Mouse (Mus musculus): ENCODE measurements at regions not wholly inside any gene's neighbourhood (a gene's known extent, or its start where the extent isn't known, plus 50 kb on each side); places are given as distances from the start of the nearest gene placed in this dataset.

GRCm38 (mm10) chr10:7268386-7269033, 56.5 kb upstream of the Cnksr3 start:
- DNase-seq (ENCODE audit: low spot score in 2 of 2), result peak; percentile 63 to 82

DNA sequence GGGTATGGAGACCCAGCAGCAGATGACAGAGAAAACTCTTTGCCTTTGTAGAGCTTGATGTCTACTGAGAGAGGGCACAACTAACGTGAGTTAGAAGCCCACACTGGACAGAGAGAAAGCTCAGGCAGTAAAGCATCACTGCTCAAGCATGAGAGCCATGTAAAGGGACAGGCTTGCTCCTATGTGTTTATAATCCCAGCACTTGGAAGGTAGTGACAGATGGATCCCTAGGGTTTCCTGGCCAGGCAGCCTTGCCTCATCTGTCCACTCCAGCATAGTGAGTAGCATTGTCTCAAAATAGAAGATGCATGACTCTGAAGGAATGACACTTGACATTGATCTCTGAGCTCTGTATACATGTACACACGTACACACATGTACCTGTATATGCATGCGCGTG, 55.9 kb upstream of the Cnksr3 start:
- DNase-seq (ENCODE audit: low spot score in 2 of 2), result peak in 1 of 2 experiments; percentile 17

DNA sequence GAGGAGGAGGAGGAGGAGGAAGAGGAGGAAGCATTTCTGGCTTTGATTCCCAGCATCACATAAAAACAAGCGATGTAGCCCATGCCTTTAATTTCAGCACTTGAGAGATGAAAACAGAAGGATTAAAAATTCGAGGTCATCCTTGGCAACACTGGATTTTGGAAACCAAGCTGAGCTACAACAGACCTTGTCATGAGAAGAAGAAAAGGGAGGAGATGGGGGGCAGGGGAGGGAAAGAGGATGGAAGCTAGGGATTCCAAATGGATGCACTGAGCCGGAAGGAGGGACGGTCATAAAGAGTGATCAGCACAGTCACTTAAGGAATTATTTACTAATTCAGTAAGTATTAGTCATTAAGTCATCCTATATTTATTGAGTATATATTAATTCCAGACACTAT, 55.1 kb upstream of the Cnksr3 start:
- no peak for DNase-seq (ENCODE audit: low spot score in 2 of 2)

GRCm38 (mm10) chr10:7265412-7265811, 53.4 kb upstream of the Cnksr3 start:
- no peak for DNase-seq (ENCODE audit: low spot score in 2 of 2)

DNA sequence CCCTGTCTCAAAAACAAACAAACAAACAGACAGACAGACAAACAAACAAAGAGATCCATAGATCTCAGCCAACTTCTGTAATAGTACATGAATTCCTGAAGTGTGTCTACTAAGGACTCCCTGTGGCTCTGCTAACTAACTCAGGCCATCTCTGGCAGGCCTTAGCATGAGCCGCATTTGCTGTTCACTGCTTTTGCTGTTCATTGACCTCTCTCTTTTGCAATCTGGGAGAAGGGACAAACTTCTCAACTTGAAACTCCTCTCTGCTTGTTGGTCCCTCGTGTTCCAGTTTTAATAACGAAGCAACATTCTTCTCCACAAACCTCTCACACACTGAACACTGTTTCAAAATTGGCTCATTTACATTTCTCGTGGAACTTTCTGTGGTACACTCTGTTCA, 52.7 kb upstream of the Cnksr3 start:
- no peak for DNase-seq (ENCODE audit: low spot score in 2 of 2)
